Mouse (Mus musculus) kidney, postnatal 0 days (tissue): ENCODE measurements around the gene Lamb3. TPM values are rescaled to one million over a fixed set of nuclear protein-coding genes. Genes with fewer than 3 reads are reported as not detected.

Experiments
- ATAC-seq: fragments of 200-750 bp; cut with Nextera tagmentation; replicated peaks from 2 replicates; pipeline ENCODE4 v1.8.0; 2017; ENCODE audit warnings: low read depth, moderate number of reproducible peaks, moderate TSS enrichment, moderate library complexity; ENCODE audit not compliant: low FRiP score
- DNase-seq: peaks from one replicate; pipeline ENCODE4 v3.0.0-alpha.2; 2016; ENCODE audit warnings: low spot score
- H3K27ac ChIP-seq: fragments of 300-500 bp; sonication (generic); 2 replicates; pipeline ENCODE4 v1.5.1; 2014; ENCODE audit warnings: mild to moderate bottlenecking
- H3K27me3 ChIP-seq: fragments of 300-500 bp; sonication (generic); 2 replicates; pipeline ENCODE4 v1.6.1; 2014; ENCODE audit warnings: low read length, mixed read lengths; ENCODE audit not compliant: insufficient read depth
- H3K36me3 ChIP-seq: fragments of 300-500 bp; sonication (generic); 2 replicates; pipeline ENCODE4 v1.6.1; 2014; ENCODE audit warnings: low read length, mixed read lengths; ENCODE audit not compliant: insufficient read depth
- H3K4me1 ChIP-seq: fragments of 300-500 bp; sonication (generic); replicated peaks from 2 replicates; pipeline ENCODE4 v1.6.1; 2014; ENCODE audit warnings: antibody characterized with exemption, low read length, mixed read lengths; ENCODE audit not compliant: insufficient read depth
- H3K4me2 ChIP-seq: fragments of 300-500 bp; sonication (generic); 2 replicates; pipeline ENCODE4 v1.6.1; 2014; ENCODE audit warnings: mild to moderate bottlenecking, low read length, moderate library complexity, mixed read lengths
- H3K4me3 ChIP-seq: fragments of 300-500 bp; sonication (generic); replicated peaks from 2 replicates; pipeline ENCODE4 v1.5.1; 2014; ENCODE audit warnings: low read depth, low read length
- H3K9ac ChIP-seq: fragments of 300-500 bp; sonication (generic); 2 replicates; pipeline ENCODE4 v1.6.1; 2014; ENCODE audit warnings: low read depth, low read length
- H3K9me3 ChIP-seq: fragments of 300-500 bp; sonication (generic); replicated peaks from 2 replicates; pipeline ENCODE4 v1.6.1; 2016; ENCODE audit warnings: low read length, inconsistent platforms, mixed read lengths
- CTCF ChIP-seq: IDR thresholded peaks from 2 replicates; pipeline ENCODE4 v1.5.1; 2016; ENCODE audit warnings: antibody characterized with exemption, low read depth, mild to moderate bottlenecking, moderate library complexity
- WGBS: fragments of 180-500 bp; shearing (Covaris S2); extraction: QIAGEN DNeasy Blood & Tissue Kit; methylation state at CpG from one replicate; pipeline ENCODE4 v1.1.7; 2014; 5-methylcytosine and 5-hydroxymethylcytosine counted together
- polyA plus RNA-seq: library from polyadenylated mRNA; unstranded; fragments of >200 nt; fragmentation: Nextera tagmentation; extraction: Ambion mirVana; gene quantifications from 2 replicates; pipeline ENCODE4 v1.2.1, GENCODE M21; 2015

The Lamb3 gene
- polyA plus RNA-seq, 1 experiment from 2014 or later: 1.9 TPM

- ATAC-seq: no peak
- no peaks in the 10 kb centered on the region for H3K9me3 ChIP-seq
- no peak overlapping the region for H3K27ac ChIP-seq
- H3K4me1 ChIP-seq: no peaks in the 10 kb centered on the region
- no peak overlapping the region for H3K4me3 ChIP-seq
- H3K36me3 ChIP-seq: no peaks in the 10 kb centered on the region
- H3K9ac ChIP-seq: no peak overlapping the region
- no peak overlapping the region for H3K4me2 ChIP-seq
- TF ChIP-seq CTCF: no peak
- no peaks in the 10 kb centered on the region for H3K27me3 ChIP-seq
- 79% methylated on average over 5 of the region's 5 CpGs for WGBS
- DNase-seq: no peak
Measured at GRCm38 (mm10) chr1:193342198-193342946, 134.9 kb downstream of the Lamb3 start.

- H3K9ac ChIP-seq: no peak overlapping the region
- no peak for ATAC-seq
- H3K27me3 ChIP-seq: no peaks in the 10 kb centered on the region
- no peak overlapping the region for H3K4me3 ChIP-seq
- no peaks in the 10 kb centered on the region for H3K36me3 ChIP-seq
- 69% methylated on average over 4 of the region's 4 CpGs for whole genome bisulfite sequencing
- no peak overlapping the region for H3K27ac ChIP-seq
- no peaks in the 10 kb centered on the region for H3K4me1 ChIP-seq
- H3K4me2 ChIP-seq: no peak overlapping the region
- H3K9me3 ChIP-seq: no peaks in the 10 kb centered on the region
- no peak for TF ChIP-seq CTCF
- DNase-seq: no peak
Measured at GRCm38 (mm10) chr1:193343853-193344252, 136.4 kb downstream of the Lamb3 start.

DNA sequence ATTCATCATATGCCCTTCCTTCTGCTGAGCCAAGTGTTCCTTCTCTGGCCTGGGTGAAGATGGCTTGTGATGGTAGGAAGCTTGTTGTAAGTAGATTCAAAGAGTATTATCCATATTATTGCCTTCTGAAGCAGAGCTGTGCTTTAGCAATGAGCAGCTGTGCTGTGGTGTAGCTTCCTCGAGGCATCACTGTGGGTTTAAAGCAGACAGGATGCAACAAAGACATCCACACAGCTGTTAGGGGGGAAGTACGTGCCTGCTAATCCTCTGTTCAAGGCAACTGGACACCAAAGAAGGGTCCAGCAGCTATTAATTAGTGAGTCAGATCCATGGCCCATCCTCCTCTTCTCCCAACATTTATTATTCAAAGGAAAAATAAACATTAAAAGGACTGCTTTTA lies 137.5 kb downstream of the Lamb3 start:
- Histone ChIP-seq H3K27ac (no peak overlapping the region), H3K4me3 (no peak overlapping the region), H3K4me1 (no peaks in the 10 kb centered on the region), H3K4me2 (no peak overlapping the region), H3K27me3 (no peaks in the 10 kb centered on the region), H3K9me3 (no peaks in the 10 kb centered on the region), H3K36me3 (no peaks in the 10 kb centered on the region), H3K9ac (no peak overlapping the region)
- ATAC-seq (no peak), DNase-seq (peak; percentile 43)
- no peak for TF ChIP-seq CTCF
- 25% methylated on average over 2 of the region's 2 CpGs for WGBS

DNA sequence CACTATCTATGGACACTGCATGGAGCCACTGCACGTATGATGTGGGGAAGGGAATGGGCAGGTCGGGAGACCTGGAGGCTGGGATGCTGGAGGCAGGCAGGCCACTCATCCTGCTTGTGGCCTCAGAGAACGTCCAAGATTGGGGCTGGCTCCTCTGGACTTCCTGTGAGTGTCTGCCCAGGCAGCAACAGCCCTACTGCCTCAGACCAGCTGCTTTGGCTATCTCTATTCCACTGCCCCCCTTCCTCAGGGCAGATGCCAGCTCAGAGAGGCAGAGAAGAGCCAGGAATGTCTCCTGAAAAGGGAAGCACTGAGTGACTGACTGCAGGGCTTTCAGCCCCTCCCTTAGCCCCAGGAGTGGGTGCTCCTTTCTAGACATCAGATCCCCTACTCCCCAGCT lies 139.4 kb downstream of the Lamb3 start:
- no peak for DNase-seq
- ATAC-seq: no peak
- Histone ChIP-seq H3K27me3 (no peaks in the 10 kb centered on the region), H3K9ac (no peak overlapping the region), H3K27ac (no peak overlapping the region), H3K36me3 (no peaks in the 10 kb centered on the region), H3K4me2 (no peak overlapping the region), H3K4me3 (no peak overlapping the region), H3K9me3 (no peaks in the 10 kb centered on the region), H3K4me1 (no peaks in the 10 kb centered on the region)
- 62% methylated on average over 3 of the region's 3 CpGs for WGBS
- no peak for TF ChIP-seq CTCF

DNA sequence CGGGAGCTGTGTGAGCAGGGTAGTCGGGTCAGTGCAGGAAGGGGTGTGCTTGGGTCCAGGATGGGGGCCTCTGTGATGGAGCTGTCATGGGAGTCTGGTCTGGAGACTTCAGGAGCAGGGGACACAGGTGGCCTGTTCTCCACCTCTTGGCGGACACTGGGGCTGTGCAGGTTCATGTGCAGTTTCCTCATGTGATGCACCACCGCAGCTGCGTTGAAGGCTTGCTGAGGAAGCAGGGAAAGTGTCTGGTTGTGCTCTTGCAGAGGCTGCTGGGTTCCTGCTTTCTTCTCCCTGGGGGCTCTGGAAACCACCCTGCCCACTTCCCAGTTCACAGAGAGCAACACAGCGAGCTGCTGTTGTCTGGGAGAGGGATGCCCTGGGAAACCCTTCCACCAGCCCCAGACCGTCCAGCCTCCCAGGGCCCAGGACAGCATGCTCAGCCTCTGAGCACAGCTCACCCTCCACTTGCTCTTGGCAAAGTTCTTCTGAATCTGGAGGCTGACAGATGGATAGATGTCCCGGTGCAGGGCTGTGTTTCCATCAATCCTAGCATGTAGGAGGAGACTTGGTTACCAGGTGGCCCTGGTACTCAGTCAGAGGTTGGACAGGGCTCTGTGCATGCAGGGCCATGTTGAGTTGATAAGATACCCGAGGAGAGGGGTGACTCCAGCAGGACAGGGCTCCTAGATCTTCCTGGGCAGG lies 140.9 kb downstream of the Lamb3 start:
- no peaks in the 10 kb centered on the region for H3K36me3 ChIP-seq
- TF ChIP-seq CTCF: no peak
- H3K4me2 ChIP-seq: no peak overlapping the region
- no peak overlapping the region for H3K4me3 ChIP-seq
- 81% methylated on average over 9 of the region's 9 CpGs for WGBS
- H3K9me3 ChIP-seq: no peaks in the 10 kb centered on the region
- H3K9ac ChIP-seq: no peak overlapping the region
- H3K27ac ChIP-seq: no peak overlapping the region
- H3K4me1 ChIP-seq: no peaks in the 10 kb centered on the region
- no peaks in the 10 kb centered on the region for H3K27me3 ChIP-seq
- DNase-seq (no peak), ATAC-seq (no peak)

GRCm38 (mm10) chr1:193349702-193350545 lies 142.4 kb downstream of the Lamb3 start:
- no peak overlapping the region for H3K9ac ChIP-seq
- ATAC-seq: no peak
- H3K4me1 ChIP-seq: no peaks in the 10 kb centered on the region
- H3K4me3 ChIP-seq: no peak overlapping the region
- no peaks in the 10 kb centered on the region for H3K27me3 ChIP-seq
- 76% methylated on average over 10 of the region's 10 CpGs for WGBS
- H3K36me3 ChIP-seq: no peaks in the 10 kb centered on the region
- no peak for DNase-seq
- no peak overlapping the region for H3K4me2 ChIP-seq
- TF ChIP-seq CTCF: no peak
- no peaks in the 10 kb centered on the region for H3K9me3 ChIP-seq
- no peak overlapping the region for H3K27ac ChIP-seq
